Mouse (Mus musculus): ENCODE data around the gene Lysmd4. TPM values are rescaled to one million over a fixed set of nuclear protein-coding genes. Genes with fewer than 3 reads are reported as not detected.
A peak's percentile ranks its signal among the peaks of the same experiment; 100 is the strongest.

Lysmd4 gene
- 38.2 and 40.6 TPM in 2 replicates for polyA plus RNA-seq (2015; fragmentation: Nextera tagmentation; extraction: Ambion mirVana)

DNA sequence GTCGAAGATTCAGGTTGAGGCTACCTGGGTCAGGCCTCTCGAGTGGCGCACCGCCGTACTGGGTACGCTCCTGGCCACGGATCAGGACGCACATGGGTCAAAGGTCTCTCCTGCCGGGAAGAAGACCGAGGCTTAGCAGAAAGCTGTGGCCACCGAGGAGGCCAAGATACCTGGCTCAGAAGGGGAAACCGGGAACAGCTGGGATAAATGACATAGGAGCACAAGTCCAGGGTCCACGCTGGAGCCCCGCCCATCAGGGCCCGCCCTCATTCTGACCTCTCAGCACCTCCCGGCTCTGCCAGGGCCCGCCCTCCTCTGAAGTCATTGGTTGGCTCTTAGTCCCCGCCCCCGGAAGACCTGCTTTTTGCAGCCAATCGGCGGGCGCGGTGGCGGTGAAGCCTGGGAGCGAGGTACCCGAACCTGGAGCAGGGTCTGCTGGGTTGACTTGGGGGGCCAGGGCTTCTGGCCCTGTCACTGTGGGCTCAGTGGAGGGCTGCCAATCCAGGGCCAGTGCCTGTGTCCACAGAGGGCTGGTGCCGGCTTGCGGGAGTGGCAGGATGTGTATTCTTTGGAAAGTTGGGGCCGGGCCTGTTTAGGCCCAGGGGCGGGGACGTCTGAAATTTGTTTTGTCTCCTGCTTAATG, at the start of gene Lysmd4:
TSS of gene Lysmd4 (plus strand) at position 325 of the 643 bp plus-strand sequence.
- 4% methylated on average over 31 of the region's 31 CpGs for WGBS
- H3K4me2 ChIP-seq (ENCODE audit: low read length), result peak within 1 kb of the TSS; percentile 92
- peaks cover 22% of the 10 kb centered on the region for H3K4me1 ChIP-seq (replicated peaks; ENCODE audit: control insufficient read depth, insufficient read depth, low read length)
- peak within 1 kb of the TSS; percentile 87 for H3K4me3 ChIP-seq (replicated peaks; ENCODE audit: low read length)
- H3K9ac ChIP-seq (replicated peaks; ENCODE audit: low read depth, low read length), result peak within 1 kb of the TSS; percentile 87
- no peaks in the 10 kb centered on the region for H3K27me3 ChIP-seq (replicated peaks; ENCODE audit: control insufficient read depth, insufficient read depth, low read length)
- no peak within 1 kb of the TSS; the same call in 1 of the 2 replicates for H3K27ac ChIP-seq (ENCODE audit: low read length)
- H3K36me3 ChIP-seq (ENCODE audit: control insufficient read depth, insufficient read depth), result peaks cover 7% of the 10 kb centered on the region; the same call in 1 of the 2 replicates
- no peaks in the 10 kb centered on the region for H3K9me3 ChIP-seq (ENCODE audit: control insufficient read depth, low read length)
- ATAC-seq, result peak; percentile 98

DNA sequence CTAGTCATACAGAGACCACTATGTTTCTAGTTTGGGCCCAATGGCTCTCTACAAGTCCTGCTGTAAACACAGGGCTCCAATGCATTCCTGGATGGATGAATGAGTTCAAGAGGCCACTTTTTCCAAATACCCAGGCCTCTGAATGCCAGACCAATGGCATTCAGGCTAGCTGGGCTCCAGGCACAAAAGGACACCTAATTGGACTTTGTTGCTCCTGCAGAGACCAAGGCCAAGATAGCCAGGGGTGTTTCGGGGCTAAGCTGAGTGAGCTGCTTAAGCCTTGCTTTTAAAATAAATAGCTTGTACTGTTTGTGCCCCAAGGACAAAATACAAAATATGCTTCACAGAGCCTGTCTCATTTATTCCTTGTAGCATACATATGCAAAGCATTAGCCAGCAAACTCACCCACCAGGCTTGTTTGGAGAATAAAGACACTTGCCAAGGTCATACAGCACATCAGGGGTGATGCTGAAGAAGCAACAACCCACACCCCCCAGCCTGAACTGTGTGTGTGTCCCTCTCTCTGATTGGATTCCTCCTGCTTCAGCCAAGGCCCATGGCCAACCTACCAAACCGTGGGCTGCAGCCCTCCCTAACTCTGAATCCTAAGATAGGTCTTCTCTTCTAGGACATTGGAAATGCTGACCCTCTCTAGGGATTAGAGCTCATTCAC, 48.7 kb upstream of the Lysmd4 start:
- Histone ChIP-seq H3K27me3 (replicated peaks; ENCODE audit: control insufficient read depth, insufficient read depth, low read length) (no peaks in the 10 kb centered on the region), H3K36me3 (ENCODE audit: control insufficient read depth, insufficient read depth) (no peaks in the 10 kb centered on the region), H3K27ac (ENCODE audit: low read length) (no peak overlapping the region), H3K4me3 (replicated peaks; ENCODE audit: low read length) (no peak overlapping the region), H3K9ac (replicated peaks; ENCODE audit: low read depth, low read length) (no peak overlapping the region), H3K9me3 (ENCODE audit: control insufficient read depth, low read length) (no peaks in the 10 kb centered on the region), H3K4me1 (replicated peaks; ENCODE audit: control insufficient read depth, insufficient read depth, low read length) (no peaks in the 10 kb centered on the region), H3K4me2 (ENCODE audit: low read length) (no peak overlapping the region)
- peak; percentile 71; the same call in 1 of the 2 replicates for ATAC-seq
- WGBS, result 25% methylated on average over 2 of the region's 2 CpGs

DNA sequence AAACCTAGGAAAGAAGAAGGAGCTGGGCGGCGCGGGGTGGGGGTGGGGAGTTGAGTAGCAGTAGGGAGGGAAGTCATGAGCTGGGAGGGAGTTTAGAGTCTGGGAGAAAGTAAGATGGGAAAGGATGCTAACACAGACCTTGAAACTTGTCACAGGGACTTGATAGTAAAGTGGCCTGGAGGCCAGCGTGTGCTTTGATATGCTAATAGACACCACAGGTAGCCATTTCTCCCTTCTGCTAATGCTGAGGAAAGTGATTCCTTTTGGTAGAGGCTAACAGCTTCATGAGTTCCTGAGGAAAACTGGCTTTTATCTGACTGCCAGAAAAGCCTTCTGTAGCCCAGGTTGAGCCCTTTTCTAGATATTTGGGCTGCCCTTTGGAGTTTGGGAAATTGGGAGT, 38.6 kb upstream of the Lysmd4 start:
- 7% methylated on average over 4 of the region's 4 CpGs for WGBS
- ATAC-seq, result no peak
- H3K27ac ChIP-seq (ENCODE audit: low read length), result no peak overlapping the region
- no peaks in the 10 kb centered on the region for H3K27me3 ChIP-seq (replicated peaks; ENCODE audit: control insufficient read depth, insufficient read depth, low read length)
- no peaks in the 10 kb centered on the region for H3K9me3 ChIP-seq (ENCODE audit: control insufficient read depth, low read length)
- H3K4me3 ChIP-seq (replicated peaks; ENCODE audit: low read length), result no peak overlapping the region
- no peak overlapping the region for H3K4me2 ChIP-seq (ENCODE audit: low read length)
- H3K36me3 ChIP-seq (ENCODE audit: control insufficient read depth, insufficient read depth), result no peaks in the 10 kb centered on the region
- no peak overlapping the region for H3K9ac ChIP-seq (replicated peaks; ENCODE audit: low read depth, low read length)
- H3K4me1 ChIP-seq (replicated peaks; ENCODE audit: control insufficient read depth, insufficient read depth, low read length), result no peaks in the 10 kb centered on the region

DNA sequence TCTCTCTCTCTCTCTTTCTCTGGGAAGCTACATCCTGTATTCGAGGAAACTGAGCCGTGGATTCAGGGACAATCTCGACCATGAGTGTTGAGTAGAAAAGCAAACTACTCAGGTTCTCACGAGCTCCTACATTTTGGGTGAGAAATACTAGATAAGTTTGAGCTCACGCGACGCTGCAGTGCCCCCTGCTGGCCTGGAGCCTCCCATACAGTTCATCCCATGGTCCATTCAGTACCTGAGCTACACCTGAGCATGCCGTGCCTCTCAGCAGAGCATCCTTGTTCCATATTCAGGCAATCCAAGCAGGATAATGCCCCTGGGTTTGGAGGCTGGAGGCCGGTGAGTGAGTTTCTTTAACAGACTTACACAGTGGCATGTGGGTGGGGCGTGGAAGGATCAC, 22.9 kb upstream of the Lysmd4 start:
- Histone ChIP-seq H3K9me3 (ENCODE audit: control insufficient read depth, low read length) (no peaks in the 10 kb centered on the region), H3K27ac (ENCODE audit: low read length) (no peak overlapping the region), H3K4me2 (ENCODE audit: low read length) (no peak overlapping the region), H3K4me3 (replicated peaks; ENCODE audit: low read length) (no peak overlapping the region), H3K27me3 (replicated peaks; ENCODE audit: control insufficient read depth, insufficient read depth, low read length) (no peaks in the 10 kb centered on the region), H3K4me1 (replicated peaks; ENCODE audit: control insufficient read depth, insufficient read depth, low read length) (no peaks in the 10 kb centered on the region), H3K9ac (replicated peaks; ENCODE audit: low read depth, low read length) (no peak overlapping the region), H3K36me3 (ENCODE audit: control insufficient read depth, insufficient read depth) (no peaks in the 10 kb centered on the region)
- ATAC-seq, result no peak
- WGBS, result 19% methylated on average over 10 of the region's 10 CpGs

DNA sequence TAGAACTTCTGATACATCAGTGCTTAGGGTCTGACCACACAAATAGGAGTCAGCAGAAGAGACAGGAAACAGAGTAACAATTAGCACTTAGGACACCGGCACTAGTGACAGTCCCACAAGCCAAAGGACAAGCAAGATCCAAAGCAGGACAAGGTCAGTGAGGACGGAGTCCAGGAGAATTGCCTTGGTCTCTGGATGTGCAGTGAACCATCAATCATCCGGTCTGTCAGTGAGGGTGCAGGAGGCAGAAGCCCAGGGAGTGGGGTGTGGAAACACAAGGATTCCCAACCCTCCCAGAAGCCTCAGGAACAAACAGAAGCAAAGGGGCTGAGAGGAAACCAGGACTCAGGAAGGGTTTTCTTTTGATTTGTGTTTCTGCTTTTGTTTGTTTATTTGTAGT, 18.7 kb upstream of the Lysmd4 start:
- WGBS, result 90% methylated on average over 3 of the region's 3 CpGs
- ATAC-seq, result no peak
- H3K4me1 ChIP-seq (replicated peaks; ENCODE audit: control insufficient read depth, insufficient read depth, low read length), result no peaks in the 10 kb centered on the region

DNA sequence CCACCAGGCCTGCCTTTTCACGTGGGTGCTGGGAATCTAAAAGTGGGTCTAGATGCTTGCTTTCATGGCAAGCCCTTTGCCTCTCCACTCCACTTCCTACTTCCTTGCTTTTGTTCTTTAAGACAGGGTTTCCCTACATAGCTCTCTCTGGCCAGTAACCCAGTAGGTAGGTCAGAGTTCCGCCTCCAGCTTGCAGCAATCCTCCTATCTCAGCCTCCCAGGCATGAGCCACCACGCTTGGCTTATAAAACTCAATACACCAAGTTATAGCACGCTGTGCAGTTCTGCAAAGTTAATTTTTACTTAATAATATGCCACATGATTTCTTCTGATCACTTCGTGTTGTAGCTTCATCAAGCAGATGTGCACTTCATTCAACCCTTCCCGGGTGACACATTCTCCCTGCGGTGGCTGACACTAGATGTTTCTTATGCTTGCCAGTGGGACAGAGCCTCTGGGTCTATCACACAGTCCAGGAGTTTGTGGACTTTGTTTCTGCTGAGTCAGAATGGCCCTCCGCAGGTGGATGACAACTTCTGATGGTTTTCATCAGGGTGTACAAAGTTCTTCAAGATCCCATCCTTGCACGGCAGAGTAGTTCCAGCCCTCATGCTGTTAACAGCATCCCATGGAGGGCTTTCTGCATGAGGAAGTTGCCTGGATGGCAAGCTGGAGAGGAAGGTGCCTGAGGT, 16.5 kb upstream of the Lysmd4 start:
- 91% methylated on average over 9 of the region's 9 CpGs for WGBS
- Histone ChIP-seq H3K4me1 (replicated peaks; ENCODE audit: control insufficient read depth, insufficient read depth, low read length) (no peaks in the 10 kb centered on the region), H3K9me3 (ENCODE audit: control insufficient read depth, low read length) (no peaks in the 10 kb centered on the region), H3K36me3 (ENCODE audit: control insufficient read depth, insufficient read depth) (no peaks in the 10 kb centered on the region), H3K9ac (replicated peaks; ENCODE audit: low read depth, low read length) (no peak overlapping the region), H3K4me2 (ENCODE audit: low read length) (no peak overlapping the region), H3K27me3 (replicated peaks; ENCODE audit: control insufficient read depth, insufficient read depth, low read length) (no peaks in the 10 kb centered on the region), H3K27ac (ENCODE audit: low read length) (no peak overlapping the region), H3K4me3 (replicated peaks; ENCODE audit: low read length) (no peak overlapping the region)
- no peak for ATAC-seq

More for the DNA sequence above, 18.7 kb upstream of the Lysmd4 start:
- Histone ChIP-seq H3K9ac (replicated peaks; ENCODE audit: low read depth, low read length) (no peak overlapping the region), H3K27ac (ENCODE audit: low read length) (no peak overlapping the region), H3K9me3 (ENCODE audit: control insufficient read depth, low read length) (no peaks in the 10 kb centered on the region), H3K27me3 (replicated peaks; ENCODE audit: control insufficient read depth, insufficient read depth, low read length) (no peaks in the 10 kb centered on the region), H3K36me3 (ENCODE audit: control insufficient read depth, insufficient read depth) (no peaks in the 10 kb centered on the region), H3K4me3 (replicated peaks; ENCODE audit: low read length) (no peak overlapping the region), H3K4me2 (ENCODE audit: low read length) (no peak overlapping the region)

DNA sequence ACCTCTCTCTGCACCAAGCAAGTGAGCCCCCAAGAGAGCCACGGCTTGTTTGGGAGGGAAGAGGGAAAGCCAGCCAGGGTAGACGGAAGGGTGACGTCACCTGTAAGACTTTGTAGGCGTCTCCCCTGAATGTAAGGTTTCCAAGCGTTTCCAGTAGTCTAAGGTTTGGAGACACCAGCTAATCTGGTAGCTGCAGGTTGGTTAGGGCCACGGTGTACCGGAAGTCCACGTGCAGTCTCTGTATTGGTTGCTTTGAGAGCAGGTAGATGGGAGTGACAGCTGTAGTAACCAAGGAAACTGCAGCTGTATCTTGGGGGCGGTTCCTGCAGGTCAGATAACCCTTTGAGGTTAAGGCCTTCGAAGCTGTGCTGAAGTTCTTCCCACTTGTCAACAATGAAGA, 15.8 kb upstream of the Lysmd4 start:
- WGBS, result 82% methylated on average over 10 of the region's 10 CpGs
- H3K36me3 ChIP-seq (ENCODE audit: control insufficient read depth, insufficient read depth), result no peaks in the 10 kb centered on the region
- no peaks in the 10 kb centered on the region for H3K9me3 ChIP-seq (ENCODE audit: control insufficient read depth, low read length)
- no peaks in the 10 kb centered on the region for H3K27me3 ChIP-seq (replicated peaks; ENCODE audit: control insufficient read depth, insufficient read depth, low read length)
- H3K9ac ChIP-seq (replicated peaks; ENCODE audit: low read depth, low read length), result no peak overlapping the region
- no peak for ATAC-seq
- H3K4me3 ChIP-seq (replicated peaks; ENCODE audit: low read length), result no peak overlapping the region
- H3K4me2 ChIP-seq (ENCODE audit: low read length), result no peak overlapping the region
- no peaks in the 10 kb centered on the region for H3K4me1 ChIP-seq (replicated peaks; ENCODE audit: control insufficient read depth, insufficient read depth, low read length)
- H3K27ac ChIP-seq (ENCODE audit: low read length), result no peak overlapping the region

DNA sequence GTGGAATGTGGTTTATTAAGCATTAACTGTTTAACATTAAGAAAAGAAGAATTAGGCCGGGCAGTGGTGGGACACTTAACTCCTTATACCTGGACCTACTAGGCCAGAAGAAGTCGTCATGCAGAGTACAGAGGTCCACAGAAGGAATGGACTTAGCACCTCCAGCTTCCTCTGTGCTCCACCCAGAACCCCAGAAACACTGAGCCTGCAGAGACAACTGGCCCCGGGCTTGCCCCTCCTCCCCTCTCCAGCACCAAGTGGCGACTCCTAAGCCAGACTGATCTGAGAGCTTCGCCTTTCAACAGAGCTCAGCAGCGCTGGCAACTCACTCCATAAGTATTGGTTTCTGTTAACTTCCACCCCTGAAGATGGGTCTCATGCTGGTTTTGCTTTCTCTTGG, 14.6 kb upstream of the Lysmd4 start:
- Histone ChIP-seq H3K9ac (replicated peaks; ENCODE audit: low read depth, low read length) (no peak overlapping the region), H3K4me2 (ENCODE audit: low read length) (no peak overlapping the region), H3K4me1 (replicated peaks; ENCODE audit: control insufficient read depth, insufficient read depth, low read length) (no peaks in the 10 kb centered on the region), H3K36me3 (ENCODE audit: control insufficient read depth, insufficient read depth) (no peaks in the 10 kb centered on the region), H3K27ac (ENCODE audit: low read length) (no peak overlapping the region), H3K4me3 (replicated peaks; ENCODE audit: low read length) (no peak overlapping the region), H3K9me3 (ENCODE audit: control insufficient read depth, low read length) (no peaks in the 10 kb centered on the region), H3K27me3 (replicated peaks; ENCODE audit: control insufficient read depth, insufficient read depth, low read length) (no peaks in the 10 kb centered on the region)
- ATAC-seq, result no peak
- WGBS, result 61% methylated on average over 6 of the region's 6 CpGs

DNA sequence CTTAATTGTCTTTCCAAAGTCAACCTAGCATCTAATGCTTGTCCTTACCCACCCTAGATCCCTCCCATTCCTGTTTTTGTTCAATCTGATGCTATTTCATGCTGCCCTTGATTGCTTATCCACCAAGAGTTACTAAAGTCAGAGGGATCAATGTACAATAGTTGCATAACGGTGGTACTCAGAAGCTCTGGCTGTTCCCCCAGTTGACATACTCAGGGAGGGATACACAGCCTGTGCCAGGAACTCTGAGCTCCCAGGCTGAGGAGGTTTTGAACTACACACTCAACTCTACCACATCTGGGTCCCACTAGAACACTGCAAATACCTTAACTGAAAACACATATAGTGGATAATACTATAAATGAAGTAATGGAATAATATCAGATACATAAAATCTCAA, 14.0 kb upstream of the Lysmd4 start:
- Histone ChIP-seq H3K4me3 (replicated peaks; ENCODE audit: low read length) (no peak overlapping the region), H3K27ac (ENCODE audit: low read length) (no peak overlapping the region), H3K27me3 (replicated peaks; ENCODE audit: control insufficient read depth, insufficient read depth, low read length) (no peaks in the 10 kb centered on the region), H3K4me2 (ENCODE audit: low read length) (no peak overlapping the region), H3K9ac (replicated peaks; ENCODE audit: low read depth, low read length) (no peak overlapping the region), H3K36me3 (ENCODE audit: control insufficient read depth, insufficient read depth) (no peaks in the 10 kb centered on the region), H3K4me1 (replicated peaks; ENCODE audit: control insufficient read depth, insufficient read depth, low read length) (no peaks in the 10 kb centered on the region), H3K9me3 (ENCODE audit: control insufficient read depth, low read length) (no peaks in the 10 kb centered on the region)
- no peak for ATAC-seq
- WGBS, result 81% methylated on average over 1 of the region's 1 CpGs
